Mouse (Mus musculus) kidney, adult 2 months (tissue): ENCODE measurements around the gene Abcb9. TPM values are rescaled to one million over a fixed set of nuclear protein-coding genes. Genes with fewer than 3 reads are reported as not detected.

Experiments used
- DNase-seq: peaks from one replicate; pipeline ENCODE4 v3.0.0; 2021
- H3K27ac ChIP-seq: fragments of 200-500 bp; 2 replicates; pipeline ENCODE4 v1.5.1; 2012; ENCODE audit warnings: low read depth, low read length, control low read depth, inconsistent platforms; ENCODE audit not compliant: insufficient read depth
- H3K27me3 ChIP-seq: fragments of 200-500 bp; replicated peaks from 2 replicates; pipeline ENCODE4 v1.6.1; 2012; ENCODE audit warnings: mild to moderate bottlenecking, moderate library complexity, low read length, inconsistent platforms; ENCODE audit not compliant: control insufficient read depth, insufficient read depth
- H3K36me3 ChIP-seq: fragments of 200-500 bp; 2 replicates; pipeline ENCODE4 v1.6.1; 2012; ENCODE audit warnings: mild to moderate bottlenecking, moderate library complexity, low read length, inconsistent platforms; ENCODE audit not compliant: control insufficient read depth, insufficient read depth
- H3K4me1 ChIP-seq: fragments of 200-500 bp; 2 replicates; pipeline ENCODE4 v1.6.1; 2011; ENCODE audit warnings: low read length; ENCODE audit not compliant: control insufficient read depth, insufficient read depth
- H3K4me3 ChIP-seq: fragments of 200-500 bp; 2 replicates; pipeline ENCODE4 v1.5.1; 2011; ENCODE audit warnings: mild to moderate bottlenecking, low read depth, low read length, control low read depth; ENCODE audit not compliant: insufficient read depth
- CTCF ChIP-seq: fragments of 200-500 bp; conservative IDR thresholded peaks from 2 replicates; pipeline ENCODE4 v1.5.1; 2011; ENCODE audit warnings: low read depth, mild to moderate bottlenecking, control low read depth, low read length, moderate library complexity, mixed read lengths; ENCODE audit not compliant: insufficient read depth, insufficient read length
- POLR2A ChIP-seq: fragments of 200-500 bp; IDR thresholded peaks from one replicate; pipeline ENCODE4 v1.6.1; 2011; ENCODE audit warnings: low read depth, low read length, control low read depth
- WGBS: fragments of 180-500 bp; shearing (Covaris S2); methylation state at CpG from one replicate; pipeline ENCODE4 v1.1.7; 2018; 5-methylcytosine and 5-hydroxymethylcytosine counted together
- polyA plus RNA-seq: library from polyadenylated mRNA; depleted of rRNA; stranded (reverse); fragments of >200 nt; gene quantifications from 2 replicates; pipeline ENCODE4 v1.2.3, GENCODE M21; 2012

Abcb9 gene
- polyA plus RNA-seq, 1 experiment, result 8.1 TPM

DNA sequence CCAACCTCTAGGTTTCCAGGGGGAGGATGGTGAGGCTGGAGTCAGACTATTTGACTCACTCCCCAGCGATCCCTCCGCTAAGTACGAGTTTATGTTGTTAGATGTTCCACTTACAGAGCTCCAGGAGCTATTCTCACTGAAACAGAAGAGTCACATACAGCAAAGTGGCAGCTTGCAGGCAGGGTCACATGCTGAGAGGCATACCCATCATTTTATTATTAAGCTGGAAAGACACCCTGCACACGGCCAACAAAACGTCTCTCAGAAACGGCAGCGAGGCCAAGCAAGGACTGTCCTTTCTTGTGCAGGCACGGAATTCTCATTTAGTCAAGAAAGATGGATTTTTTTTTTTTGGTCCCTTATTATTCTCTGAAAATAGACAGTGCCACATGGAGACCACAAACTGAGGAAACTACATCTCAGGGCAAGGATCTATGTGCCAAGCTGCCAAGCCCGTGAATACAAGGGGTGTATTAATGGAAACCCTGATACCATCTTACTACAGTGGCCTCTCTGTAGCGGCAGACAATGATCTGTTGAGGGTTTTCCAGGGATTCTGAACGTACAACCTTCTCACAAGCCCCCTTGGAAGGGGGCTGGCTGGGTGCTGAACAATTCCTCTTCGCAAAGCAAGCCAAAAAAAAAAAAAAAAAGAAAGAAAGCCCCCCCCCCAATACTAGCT is 65.1 kb downstream of the Abcb9 start:
- TF ChIP-seq POLR2A (no peak), CTCF (no peak)
- DNase-seq, result no peak
- no peak overlapping the region for H3K27ac ChIP-seq
- 47% methylated on average over 12 of the region's 12 CpGs for WGBS
- H3K36me3 ChIP-seq, result no peaks in the 10 kb centered on the region
- peaks cover 24% of the 10 kb centered on the region for H3K4me1 ChIP-seq
- H3K4me3 ChIP-seq, result peak overlapping the region; percentile 90
- H3K27me3 ChIP-seq, result no peaks in the 10 kb centered on the region

GRCm38 (mm10) chr5:124029220-124030035 is 66.2 kb downstream of the Abcb9 start:
- TF ChIP-seq CTCF (no peak), POLR2A (no peak)
- WGBS, result 60% methylated on average over 19 of the region's 19 CpGs
- Histone ChIP-seq H3K4me3 (no peak overlapping the region), H3K4me1 (peaks cover 35% of the 10 kb centered on the region), H3K27ac (no peak overlapping the region), H3K36me3 (no peaks in the 10 kb centered on the region), H3K27me3 (no peaks in the 10 kb centered on the region)
- no peak for DNase-seq

GRCm38 (mm10) chr5:124028680-124029079 is 66.9 kb downstream of the Abcb9 start:
- Histone ChIP-seq H3K4me1 (peaks cover 36% of the 10 kb centered on the region), H3K27me3 (no peaks in the 10 kb centered on the region), H3K36me3 (no peaks in the 10 kb centered on the region), H3K4me3 (no peak overlapping the region), H3K27ac (no peak overlapping the region)
- WGBS, result 83% methylated on average over 7 of the region's 7 CpGs
- DNase-seq, result no peak
- TF ChIP-seq CTCF (no peak), POLR2A (no peak)

- no peak for TF ChIP-seq POLR2A
- TF ChIP-seq CTCF, result no peak
Measured at GRCm38 (mm10) chr5:124027702-124028470, 67.7 kb downstream of the Abcb9 start.

DNA sequence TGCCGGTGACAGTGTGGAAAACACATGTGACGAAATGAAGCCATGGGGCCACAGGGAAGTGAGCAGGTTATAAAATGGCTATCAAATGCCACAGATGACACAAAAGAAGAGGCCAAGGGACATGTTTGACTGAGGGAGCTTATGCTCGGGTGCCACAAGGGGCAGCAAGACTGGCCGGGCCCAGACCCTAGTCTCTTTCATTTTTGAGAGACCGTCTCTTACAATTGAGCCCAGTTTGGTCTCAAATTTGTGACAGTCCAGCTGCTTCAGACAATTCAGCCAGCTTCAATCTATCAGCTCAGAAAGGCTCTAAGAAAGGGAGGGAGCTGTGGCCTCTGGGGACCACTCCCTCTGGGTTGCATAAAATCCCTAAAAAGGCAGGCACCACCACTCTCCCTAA is 69.0 kb downstream of the Abcb9 start:
- no peak for TF ChIP-seq CTCF
- no peak for TF ChIP-seq POLR2A
- no peak for DNase-seq
- 71% methylated on average over 5 of the region's 5 CpGs for WGBS
- no peak overlapping the region for H3K4me3 ChIP-seq
- H3K36me3 ChIP-seq, result no peaks in the 10 kb centered on the region
- H3K27me3 ChIP-seq, result no peaks in the 10 kb centered on the region
- peak overlapping the region; percentile 87 for H3K27ac ChIP-seq
- peaks cover 36% of the 10 kb centered on the region for H3K4me1 ChIP-seq

More at GRCm38 (mm10) chr5:124027702-124028470, 67.7 kb downstream of the Abcb9 start:
- no peaks in the 10 kb centered on the region for H3K36me3 ChIP-seq
- H3K4me1 ChIP-seq, result peaks cover 36% of the 10 kb centered on the region
- WGBS, result 48% methylated on average over 19 of the region's 19 CpGs
- H3K27ac ChIP-seq, result peak overlapping the region; percentile 25
- no peak for DNase-seq
- no peaks in the 10 kb centered on the region for H3K27me3 ChIP-seq
- H3K4me3 ChIP-seq, result no peak overlapping the region

DNA sequence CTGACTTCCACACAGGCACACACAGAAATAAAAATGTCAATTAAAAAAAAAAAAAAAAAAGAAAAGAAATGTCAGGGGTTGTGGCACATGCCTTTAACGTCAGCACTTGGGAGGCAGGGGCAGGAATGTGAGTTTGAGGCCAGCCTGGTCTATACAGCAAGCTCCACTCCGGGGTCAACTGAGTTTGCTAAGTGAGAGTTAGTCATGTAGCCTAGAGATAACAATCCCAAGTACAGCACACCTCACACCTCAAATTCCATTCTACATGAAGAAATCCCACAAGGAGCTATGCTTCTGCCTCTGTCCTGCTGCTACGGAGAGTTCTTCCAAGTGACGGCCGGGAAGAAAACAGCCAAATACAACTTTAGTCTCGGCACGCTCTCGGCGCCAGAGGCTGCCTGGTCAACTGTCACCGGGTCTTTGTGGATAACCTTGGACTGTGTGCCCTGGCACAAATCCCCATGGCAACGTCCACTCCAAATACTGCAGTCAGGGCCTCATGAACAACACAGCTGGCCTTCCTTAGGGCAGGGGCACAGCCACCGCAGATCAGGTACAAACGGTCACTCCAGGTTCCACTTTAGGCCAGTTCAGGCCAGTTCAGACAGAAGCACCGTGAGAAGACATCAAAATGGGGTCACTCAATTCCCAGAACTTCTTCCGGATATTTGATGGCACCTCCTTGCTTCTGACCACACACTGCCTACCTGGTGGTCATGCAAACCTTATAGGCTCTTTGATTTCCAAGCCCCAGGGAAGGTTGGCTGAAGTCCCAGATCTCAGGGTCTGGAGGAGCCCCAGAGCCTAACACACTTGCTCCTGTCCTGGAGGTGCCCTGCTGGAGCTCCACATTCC is 69.8 kb downstream of the Abcb9 start:
- H3K27ac ChIP-seq, result peak overlapping the region; percentile 87
- WGBS, result 32% methylated on average over 15 of the region's 15 CpGs
- DNase-seq, result peak; percentile 88
- H3K4me1 ChIP-seq, result peaks cover 34% of the 10 kb centered on the region
- TF ChIP-seq CTCF (no peak), POLR2A (no peak)
- H3K4me3 ChIP-seq, result no peak overlapping the region
- H3K27me3 ChIP-seq, result no peaks in the 10 kb centered on the region
- H3K36me3 ChIP-seq, result no peaks in the 10 kb centered on the region
